Mouse (Mus musculus) testis, adult 2 months (tissue): ENCODE results near the gene Cdkal1.

Experiments
- CTCF ChIP-seq: fragments of 200-500 bp; IDR thresholded peaks from 2 replicates; pipeline ENCODE4 v1.5.1; 2012; ENCODE audit warnings: low read depth, mild to moderate bottlenecking, inconsistent platforms, low read length, moderate library complexity; ENCODE audit not compliant: control insufficient read depth, insufficient read depth, insufficient replicate concordance
- POLR2A ChIP-seq: fragments of 200-500 bp; IDR thresholded peaks from 2 replicates; pipeline ENCODE4 v1.6.1; 2012; ENCODE audit warnings: low read depth, mild to moderate bottlenecking, inconsistent platforms, low read length, moderate library complexity; ENCODE audit not compliant: control insufficient read depth

DNA sequence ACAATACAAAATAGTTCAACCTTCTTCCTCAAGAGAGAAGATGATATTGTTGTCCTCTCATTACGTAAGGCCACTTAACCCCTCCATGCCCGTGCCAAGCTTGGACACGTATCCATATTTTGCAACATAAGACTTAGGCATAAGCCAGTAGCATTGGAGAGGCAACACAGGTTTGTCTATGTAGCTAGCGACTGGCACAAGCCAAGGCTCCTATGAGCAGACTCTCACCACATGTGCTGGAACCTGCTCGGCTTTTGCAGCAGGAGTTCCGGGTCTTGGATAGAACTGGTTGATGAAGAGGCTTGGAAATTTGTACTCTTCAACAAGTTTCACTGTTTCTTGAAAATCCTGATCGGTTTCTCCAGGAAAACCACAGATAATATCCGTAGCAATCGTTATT is 381.2 kb downstream of the Cdkal1 start:
- TF ChIP-seq POLR2A (no peak), CTCF (no peak)
